Mouse (Mus musculus) hindlimb bud, embryonic 11.5 days (tissue): ENCODE data around the gene Acad11.

Source experiments
- DNase-seq: peaks from one replicate; pipeline ENCODE4 v3.0.0-alpha.2; 2012; ENCODE audit warnings: low read depth, low spot score; ENCODE audit errors: extremely low spot score

Acad11 gene

DNA sequence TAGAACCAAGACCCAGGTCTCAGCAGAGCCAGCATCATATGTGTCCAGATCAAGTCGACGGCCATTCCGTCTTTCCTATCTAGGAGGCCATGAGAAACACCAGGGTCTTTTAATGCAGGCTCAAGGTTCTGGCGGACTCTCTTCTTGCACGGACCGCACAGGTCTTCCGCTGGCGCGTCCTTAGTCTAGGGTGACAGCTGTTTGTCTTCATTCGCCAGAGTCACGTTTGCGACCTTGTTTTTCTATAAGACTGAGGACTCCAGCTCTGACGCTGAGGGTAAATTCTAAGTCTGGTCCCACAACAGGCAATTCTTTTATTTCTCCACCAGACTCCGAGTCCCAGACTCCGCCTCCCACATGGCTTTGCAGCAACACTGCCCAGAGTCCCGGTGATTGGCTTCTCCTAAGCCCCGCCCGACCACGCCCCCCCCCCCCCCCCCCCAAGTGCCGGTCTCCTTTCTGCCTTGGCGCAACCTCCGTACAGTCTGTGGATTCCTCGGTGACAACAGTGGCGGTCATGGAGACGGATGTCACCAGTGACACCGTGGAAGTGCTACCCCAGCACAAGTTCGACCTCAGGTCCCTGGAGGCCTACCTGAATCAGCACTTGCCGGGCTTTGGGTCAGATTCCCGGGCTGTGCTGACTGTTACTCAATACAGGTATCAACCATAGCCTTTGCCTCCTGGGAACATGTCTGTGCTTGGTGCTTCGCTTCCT lies at the start of gene Acad11:
TSS of gene Acad11 (plus strand) at position 134 of the 718 bp plus-strand sequence.
- DNase-seq, result peak; percentile 97

DNA sequence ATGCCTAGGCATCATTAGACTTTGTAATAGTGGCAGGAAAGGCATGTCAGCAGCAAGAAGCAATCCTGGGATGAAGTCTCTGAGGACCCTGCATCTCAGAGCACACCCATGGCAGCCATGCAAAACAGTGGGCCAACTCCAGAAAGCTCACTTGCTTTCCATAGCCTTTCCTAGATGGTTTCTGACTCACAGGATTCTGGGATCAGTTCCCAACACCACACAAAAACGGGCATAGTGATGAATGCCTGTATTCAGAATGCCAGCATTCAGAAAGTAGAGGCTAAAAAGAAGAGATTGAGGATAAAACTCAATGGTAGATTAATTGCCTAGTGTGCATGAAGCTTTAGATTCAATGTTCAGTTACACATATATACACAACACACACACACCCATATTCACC lies 48.7 kb upstream of the Acad11 start:
- DNase-seq, result no peak

DNA sequence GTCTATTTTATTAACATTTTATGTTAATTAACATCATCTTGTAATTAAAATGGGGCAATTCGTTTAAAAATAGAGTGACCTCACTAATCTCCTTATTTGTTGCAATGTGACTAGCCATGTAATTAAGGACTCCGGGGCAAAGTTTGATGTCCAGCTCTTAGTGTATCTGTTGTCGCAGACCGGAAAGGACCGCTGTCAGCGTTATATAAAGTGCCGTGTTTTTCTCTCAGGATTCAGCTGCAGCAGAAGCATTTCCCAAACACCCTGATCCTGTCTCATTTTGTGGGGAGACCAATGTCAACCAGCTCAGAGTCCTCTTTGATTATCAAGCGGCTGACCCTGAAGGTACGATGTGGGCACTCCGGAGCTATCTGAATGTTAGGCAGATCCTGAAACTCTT lies 42.2 kb upstream of the Acad11 start:
- DNase-seq, result no peak

DNA sequence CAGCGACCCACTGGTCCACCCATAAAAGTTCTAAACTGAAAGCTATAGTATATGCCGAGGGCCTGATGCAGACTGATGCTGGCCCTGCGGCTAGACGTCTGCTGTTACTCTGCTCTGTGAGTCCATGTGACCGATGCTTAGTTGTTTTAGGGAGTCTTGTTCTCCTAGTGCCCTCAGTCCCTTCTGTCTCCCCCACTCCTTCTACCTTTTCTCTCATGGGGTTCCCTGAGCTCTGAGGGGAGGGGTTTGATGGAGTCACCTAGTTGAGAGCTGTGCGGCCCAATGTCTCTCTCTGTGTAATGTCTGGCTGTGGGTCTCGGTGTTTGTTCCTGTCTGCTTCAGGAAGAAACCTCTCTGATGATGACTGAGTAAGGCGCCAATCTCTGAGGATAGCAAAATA lies 36.0 kb upstream of the Acad11 start:
- DNase-seq, result no peak

DNA sequence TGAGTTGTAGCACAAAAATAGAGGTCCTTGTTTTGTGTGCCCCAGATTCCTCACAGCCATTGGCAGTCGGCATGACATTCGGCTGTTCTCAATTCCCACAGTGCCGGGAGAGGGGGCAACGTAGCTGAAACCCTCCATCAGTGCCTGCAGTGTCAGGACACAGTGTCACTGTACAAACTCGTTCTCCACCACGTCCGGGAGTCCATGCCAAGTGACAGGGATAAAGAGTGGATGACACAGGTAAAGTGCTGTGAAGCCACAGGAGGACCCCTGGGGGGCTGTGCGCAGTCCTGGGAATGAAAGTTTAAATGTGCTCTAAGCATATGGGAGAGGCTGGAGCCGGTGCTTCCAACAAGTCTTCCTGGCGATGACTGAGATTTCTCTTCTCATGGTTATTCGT lies 33.3 kb upstream of the Acad11 start:
- no peak for DNase-seq

DNA sequence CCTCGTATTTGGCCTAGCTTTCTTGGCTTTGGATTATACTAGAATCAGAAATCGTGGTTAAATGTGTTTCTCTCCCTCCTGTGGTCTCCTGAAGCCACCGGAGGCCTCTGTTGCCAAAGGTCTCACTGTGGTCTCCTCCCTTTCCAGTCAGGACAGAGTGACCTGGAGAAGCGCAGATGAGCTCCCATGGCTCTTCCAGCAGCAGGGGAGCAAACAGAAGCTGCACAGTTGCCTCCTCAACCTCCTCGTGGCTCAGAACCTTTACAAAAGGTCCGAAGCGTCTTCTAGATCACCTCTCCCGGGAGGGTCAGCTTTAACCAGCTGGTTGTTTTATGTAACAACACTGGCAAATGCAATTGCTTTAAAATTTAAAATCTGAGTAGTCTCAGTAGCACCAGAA lies 28.9 kb upstream of the Acad11 start:
- no peak for DNase-seq

DNA sequence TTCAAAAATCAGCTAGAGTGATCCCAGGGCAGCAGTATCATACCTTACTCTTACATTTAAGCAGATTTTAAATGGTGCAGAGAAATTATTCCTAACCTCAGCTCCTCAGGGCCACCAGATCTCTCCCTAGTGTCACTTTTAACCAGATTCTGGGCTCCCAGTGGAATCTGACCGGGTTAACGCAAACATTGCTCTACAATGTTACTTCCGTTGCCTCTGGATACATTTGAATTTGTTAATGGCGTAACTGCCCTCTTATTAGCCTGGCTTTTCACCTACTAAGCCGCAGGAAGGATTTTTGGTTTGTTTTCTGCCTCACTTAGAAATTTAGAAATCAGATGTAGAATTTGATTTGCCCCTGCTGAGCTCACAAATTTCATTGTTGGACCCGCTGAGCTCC lies 28.5 kb upstream of the Acad11 start:
- DNase-seq, result no peak

DNA sequence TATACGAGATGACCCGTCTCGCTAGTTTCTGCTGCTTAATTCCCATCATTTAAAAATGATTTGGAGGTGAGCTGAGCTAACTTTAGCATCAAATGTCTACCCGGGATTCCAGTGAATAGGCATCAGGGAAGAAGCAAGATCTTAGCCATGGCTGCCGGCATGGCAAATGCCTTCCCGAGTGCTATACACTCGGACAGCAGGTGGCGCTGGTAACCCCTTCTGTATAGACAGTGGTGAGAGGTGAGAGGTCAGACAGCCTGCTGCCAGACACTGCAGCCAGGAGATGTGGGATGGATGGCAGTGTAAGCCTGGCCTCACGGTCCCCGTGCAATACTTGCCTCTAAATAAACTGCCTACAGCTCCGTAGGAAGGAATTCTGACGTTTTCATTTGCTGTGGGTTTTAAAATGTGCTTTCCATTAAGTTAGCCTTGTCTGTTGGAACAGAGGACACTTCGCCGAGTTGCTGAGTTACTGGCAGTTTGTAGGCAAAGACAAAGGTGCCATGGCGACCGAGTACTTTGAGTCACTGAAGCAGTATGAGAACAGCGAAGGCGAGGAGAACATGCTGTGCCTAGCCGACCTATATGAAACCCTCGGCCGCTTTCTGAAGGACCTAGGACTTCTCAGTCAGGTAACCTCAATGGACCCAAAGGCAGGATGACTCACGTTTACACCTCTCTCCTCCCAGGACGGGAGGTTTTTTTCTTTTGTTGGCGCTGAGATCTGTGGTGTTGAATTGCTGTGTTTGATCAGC lies 27.7 kb upstream of the Acad11 start:
- DNase-seq, result peak; percentile 49

DNA sequence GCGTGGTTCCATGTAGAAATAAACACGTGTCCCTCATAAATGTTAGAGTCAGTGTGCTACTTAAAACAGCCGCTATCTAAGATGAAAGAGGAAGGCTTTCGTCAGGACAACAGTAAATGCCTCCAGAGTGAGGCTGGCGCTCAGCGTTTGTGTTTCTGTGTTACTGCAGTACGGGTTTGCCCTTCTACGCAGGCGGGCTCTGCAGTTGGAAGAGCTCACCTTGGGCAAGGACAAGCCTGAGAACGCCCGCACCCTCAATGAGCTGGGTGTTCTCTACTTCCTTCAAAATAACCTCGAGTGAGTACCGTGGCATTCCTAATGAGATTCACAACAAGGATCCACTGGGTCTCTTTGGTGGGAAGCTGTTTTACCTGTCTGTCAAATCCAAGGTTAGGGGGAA lies 24.9 kb upstream of the Acad11 start:
- no peak for DNase-seq

DNA sequence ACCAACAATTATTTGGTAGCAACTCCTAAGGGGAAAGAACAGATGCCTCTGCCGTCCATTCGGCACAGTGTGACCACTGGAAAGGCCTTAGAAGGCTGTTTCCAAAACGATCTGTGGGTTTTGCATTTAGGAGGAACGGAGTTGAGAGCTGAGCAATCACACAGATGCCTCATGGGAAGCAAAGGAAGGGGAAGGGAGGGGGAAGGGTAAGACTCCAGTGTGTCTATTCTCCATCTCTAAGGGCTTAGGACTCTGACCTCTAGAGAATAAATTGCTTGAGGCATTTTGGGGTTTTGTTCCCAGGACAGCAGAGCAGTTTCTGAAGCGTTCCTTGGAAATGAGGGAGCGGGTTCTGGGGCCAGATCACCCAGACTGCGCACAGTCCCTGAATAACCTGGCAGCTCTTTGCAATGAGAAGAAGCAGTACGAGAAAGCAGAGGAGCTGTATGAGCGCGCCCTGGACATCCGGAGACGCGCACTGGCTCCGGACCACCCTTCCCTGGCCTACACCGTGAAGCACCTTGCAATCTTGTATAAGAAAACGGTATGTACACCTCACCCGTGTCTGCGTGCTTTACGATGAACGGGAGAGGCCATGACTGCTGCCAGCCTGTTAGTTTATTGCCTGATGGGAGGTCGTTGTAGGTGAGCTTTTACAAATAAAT lies 24.0 kb upstream of the Acad11 start:
- DNase-seq, result no peak

DNA sequence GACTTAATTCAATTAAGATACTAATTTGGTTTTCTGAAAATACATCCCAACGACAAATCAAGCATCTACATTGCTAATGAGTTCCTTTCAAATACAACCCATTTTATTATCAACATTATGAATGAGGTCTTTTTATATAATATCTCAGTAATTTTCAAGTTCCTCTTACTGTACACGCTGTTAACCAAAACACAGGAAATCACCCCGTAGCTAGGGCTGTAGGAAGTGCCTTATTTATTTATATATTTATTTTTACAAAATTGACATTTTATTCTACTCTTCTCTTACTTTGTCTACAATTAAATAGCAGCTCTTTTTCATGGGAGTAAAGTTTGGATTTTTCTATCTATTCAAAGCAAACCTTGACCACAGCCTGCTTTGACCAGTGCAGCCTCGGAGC lies 23.4 kb upstream of the Acad11 start:
- no peak for DNase-seq

DNA sequence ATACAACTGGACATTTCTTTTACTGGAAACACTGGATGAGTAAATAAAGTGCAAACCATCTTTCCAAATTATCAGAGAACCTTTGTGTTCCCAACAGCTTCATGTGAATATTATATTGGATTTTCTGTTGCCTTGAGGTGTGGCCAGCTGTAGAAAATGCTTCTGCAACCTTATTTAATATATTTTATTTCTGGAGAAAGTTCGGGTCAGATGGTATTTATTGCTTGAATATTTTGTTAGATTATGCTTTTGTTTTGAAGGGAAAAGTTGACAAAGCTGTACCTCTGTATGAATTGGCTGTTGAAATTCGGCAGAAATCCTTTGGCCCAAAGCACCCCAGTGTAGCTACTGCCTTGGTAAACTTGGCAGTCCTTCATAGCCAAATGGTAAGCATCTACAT lies 22.8 kb upstream of the Acad11 start, which contains the start of gene Gm28305:
TSS of gene Gm28305 (plus strand) at position 301 of the 400 bp plus-strand sequence.
- no peak for DNase-seq

DNA sequence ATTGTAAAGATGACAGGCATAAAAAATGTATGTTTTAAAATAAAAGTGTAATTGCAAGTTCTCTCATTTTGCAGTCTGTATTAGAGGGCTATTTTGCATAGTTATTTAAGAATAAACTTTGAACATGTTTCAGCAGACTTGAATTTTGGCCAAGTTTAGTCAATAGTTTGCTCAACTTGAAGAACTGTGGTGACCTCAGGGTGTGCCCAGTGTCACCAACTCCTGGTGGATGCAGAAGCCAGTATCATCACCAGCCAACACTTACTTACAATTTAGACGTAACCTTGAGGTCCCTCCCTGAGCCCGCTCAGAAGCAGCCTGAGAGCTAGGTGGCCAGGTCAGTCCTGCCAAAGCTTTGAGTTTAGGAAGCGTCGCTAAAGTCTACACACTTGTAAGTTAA lies 19.5 kb upstream of the Acad11 start:
- no peak for DNase-seq

DNA sequence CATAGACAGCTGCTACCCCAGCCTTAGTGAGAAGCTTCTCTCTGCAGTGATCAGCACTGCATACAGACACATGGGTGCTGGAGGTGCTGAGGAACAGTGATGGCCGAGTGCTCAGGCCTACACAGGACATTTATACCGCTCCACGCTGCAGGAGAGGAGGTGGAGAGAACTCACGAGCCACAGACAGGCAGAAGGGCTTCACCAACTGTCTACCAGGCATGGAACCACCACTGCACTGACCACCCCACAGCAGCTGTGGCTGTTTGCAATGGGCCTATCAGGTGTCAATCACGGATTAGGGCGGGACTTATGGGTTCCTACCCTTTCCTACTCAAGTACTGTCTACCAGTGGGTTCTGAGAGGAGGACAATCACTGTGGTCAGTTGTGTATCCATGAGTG lies 12.1 kb upstream of the Acad11 start:
- DNase-seq, result no peak

DNA sequence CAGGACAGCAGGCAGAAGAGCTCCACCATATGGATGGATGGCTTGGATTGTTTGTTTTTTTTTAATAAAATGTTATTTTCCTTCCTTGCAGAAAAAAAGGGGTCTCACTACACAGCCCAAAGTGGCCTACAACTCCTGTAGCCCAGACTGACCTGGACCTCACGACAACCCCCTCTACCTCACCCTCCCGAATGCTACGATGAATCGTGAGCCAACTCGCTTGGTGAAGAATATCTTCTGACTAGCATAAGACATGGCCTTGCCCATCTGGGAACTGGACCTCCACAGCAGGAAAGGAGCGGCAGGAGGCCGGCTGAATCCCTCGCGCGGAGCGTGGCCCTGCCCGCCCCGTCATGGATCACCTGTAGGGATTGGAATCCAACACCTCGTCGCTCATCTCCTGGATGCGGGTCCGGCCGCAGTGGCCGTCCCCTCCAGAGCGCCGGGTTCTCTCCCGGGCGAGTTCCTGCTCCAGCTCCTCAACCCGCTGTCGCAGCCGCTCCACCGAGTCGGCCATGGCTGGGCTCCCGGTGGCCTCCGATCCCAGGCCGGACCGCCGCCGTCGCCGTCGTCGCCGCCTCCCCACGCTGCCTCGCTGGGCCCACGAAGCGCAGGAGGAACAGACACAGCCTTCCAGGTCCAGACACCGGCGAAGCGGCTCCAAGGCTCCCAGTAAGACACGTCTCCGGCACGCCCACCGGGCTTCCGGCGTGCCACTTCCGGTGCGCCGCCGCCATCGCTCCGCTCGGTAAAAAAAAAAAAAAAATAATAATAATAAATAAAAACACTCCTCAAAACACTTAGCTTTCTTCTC lies 540 bp upstream of the Acad11 start, which contains the start of gene Uba5:
TSS of gene Uba5 (minus strand) at position 705 of the 814 bp plus-strand sequence.
- DNase-seq, result no peak

DNA sequence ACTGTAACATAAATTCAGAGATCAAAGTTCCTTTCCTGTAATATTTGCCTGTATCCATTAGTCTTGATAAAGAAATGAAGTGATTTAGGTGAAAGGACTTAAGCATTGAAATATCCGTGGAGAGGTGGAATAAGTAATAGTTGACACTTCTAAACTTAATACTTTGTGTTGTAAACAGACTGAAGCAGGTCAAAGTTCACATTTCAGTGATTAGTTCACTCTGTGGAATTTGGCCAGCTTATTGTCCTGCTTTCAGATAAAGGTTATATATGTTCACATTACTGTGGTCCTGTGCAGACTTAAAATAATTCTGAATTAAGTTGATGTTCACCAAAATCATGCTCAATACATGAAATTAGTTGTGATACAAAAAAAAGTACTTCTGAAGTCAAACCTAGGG lies 1.4 kb downstream of the Acad11 start:
- no peak for DNase-seq

DNA sequence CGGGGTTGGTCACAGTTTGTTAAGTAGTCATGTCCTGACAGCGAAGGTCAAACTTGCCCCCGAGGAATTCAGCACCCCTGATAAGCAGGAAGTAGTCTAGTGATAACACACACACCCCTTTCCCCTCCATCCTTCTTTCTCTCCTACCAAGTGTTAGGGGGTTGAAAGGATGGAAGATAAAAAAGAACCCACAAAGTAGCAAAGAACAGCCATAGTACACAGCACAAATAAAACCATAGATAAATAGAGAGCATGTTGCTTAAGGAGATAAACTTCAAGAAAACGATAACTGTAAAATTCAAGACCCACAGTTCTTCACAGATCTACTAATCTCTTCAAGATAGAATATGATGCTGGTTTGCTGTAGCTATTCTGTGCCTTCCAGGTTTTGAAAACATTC lies 7.1 kb downstream of the Acad11 start:
- no peak for DNase-seq

DNA sequence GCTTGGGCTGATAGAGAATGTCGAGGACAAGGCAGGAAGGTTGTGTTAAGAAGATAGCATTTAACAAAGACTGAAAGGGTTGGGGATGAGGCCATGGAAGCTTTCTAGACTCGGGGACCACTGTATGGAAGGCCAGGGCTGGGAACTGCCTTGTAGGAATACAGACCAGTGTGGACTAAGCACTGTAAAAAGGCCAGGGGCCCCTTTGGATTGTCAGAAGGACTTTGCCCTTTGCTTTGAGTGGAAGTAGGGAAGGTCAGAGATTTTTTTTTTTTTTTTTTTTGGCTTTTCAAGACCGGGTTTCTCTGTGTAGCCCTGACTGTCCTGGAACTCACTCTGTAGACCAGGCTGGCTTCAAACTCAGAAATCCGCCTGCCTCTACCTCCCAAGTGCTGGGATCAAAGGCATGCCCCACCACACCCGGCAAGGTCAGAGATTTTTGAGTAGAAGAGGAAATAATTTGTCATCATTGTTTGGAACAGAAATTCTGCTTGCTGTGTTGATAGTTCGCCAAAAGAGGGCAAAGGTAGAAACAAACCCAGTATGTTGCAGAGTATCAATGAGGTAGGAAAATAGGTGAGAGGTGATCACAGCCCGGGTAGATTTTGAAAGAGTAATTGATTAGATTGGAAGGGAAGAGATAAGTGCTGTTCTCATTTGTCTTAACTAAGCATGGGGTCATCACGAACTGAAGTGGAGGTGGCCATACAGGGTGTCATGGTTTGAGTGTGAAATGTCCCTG lies 7.9 kb downstream of the Acad11 start:
- no peak for DNase-seq

DNA sequence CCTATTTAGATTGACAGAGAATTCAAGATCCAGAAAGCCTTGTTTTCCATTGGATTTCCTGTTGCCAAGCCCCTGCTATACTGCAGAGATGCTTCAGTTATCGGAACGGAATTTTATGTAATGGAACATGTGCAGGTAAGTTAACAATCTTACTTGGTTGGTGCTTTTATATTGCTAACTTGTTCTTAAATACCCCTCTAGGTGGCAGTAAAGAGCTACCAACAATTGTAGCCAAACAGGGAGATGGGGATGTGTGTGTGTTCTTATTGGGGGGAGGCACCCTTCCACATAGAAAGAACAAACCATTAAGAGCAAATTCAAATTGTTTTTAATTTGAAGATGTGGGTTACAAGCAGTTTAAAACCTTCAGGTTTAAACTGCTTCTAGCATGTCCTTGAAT lies 12.6 kb downstream of the Acad11 start:
- DNase-seq, result no peak

DNA sequence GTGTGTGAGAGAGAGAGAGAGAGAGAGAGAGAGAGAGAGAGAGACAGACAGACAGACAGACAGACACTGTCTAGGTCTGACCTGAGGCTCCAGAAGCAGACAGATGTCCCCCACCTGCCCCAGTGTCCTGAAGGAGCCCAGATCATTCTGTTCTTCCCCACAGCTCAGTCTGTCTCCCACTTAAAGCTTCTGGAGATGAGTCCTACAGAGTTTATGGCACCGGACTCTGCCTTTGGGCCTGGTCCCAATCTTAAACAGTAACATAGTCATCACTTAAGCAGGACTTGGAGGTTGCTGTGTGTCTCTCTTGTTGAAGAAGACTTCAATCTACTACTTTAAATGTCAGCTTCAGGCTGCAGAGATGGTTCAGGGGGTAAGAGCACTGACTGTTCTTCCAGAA lies 15.6 kb downstream of the Acad11 start:
- no peak for DNase-seq
